Mouse (Mus musculus): ENCODE results near the gene Agap2.

DNA sequence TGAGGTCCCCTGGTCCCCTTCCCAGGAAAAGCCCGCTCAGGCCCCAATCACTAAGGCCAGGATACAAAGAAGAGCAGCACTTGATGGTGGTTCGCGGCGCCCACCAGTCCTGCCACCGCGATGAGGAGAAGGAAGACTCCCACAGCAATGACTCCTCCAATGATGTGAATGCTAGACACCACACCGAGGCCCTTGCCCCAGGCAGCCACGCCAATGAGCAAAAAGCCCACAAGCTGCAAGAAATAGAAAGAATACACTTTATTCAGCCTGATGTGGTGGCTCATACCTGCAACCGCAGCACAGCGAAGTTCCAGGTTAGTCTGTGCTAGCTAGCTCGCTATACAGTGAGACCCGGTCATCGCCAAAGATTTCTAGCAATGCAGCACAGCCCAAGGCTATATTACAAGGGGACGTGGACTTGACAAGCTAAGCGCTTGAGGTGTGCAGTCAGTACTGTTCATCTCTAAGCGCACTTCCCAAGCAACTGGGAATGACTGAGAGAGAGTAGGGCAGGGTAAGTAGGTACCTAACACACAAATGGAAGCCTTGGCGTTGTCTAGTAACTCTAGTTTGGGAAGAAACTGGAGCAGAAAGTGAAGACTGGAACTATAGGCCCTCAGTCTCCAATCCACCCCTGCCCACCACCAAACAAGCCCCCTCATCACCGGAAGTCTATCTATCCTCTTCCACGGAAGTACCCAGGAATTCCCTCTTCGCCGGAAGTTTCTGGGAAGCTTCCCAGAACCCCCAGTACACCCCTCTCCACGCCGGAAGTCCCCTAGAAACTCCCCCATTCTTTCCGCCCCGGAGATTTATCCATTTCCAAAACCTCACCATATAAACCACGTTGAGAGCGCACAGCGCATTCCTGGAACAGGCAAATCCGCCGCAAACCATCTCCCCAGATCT lies 5.5 kb upstream of the Agap2 start:
- TF ChIP-seq CTCF (IDR thresholded peaks at IDR 0.05; ENCODE audit: low read depth), result no peak
- TF ChIP-seq EP300 (optimal IDR thresholded peaks at IDR 0.05), result no peak

All from stomach, postnatal 0 days (tissue).